Mouse (Mus musculus) intestine, postnatal 0 days (tissue): ENCODE results near the gene Fut1. TPM values are rescaled to one million over a fixed set of nuclear protein-coding genes. Genes with fewer than 3 reads are reported as not detected.
A peak's percentile ranks its signal among the peaks of the same experiment; 100 is the strongest.
"Not testable (repeated sequence)": the region's sequence is repeated elsewhere in the genome, so short reads cannot be mapped to it uniquely, and the experiment has no call there.

Experiments
- ATAC-seq: fragments of 200-750 bp; cut with Nextera tagmentation; 2 replicates; pipeline ENCODE4 v1.8.0; 2017; ENCODE audit warnings: mild to moderate bottlenecking, moderate TSS enrichment, moderate library complexity
- H3K27ac ChIP-seq: fragments of 300-500 bp; sonication (generic); 2 replicates; pipeline ENCODE4 v1.5.1; 2014; ENCODE audit warnings: mild to moderate bottlenecking, low read depth, low read length, moderate library complexity
- H3K27me3 ChIP-seq: fragments of 300-500 bp; sonication (generic); replicated peaks from 2 replicates; pipeline ENCODE4 v1.6.1; 2014; ENCODE audit warnings: low read length, mixed read lengths; ENCODE audit not compliant: control insufficient read depth, insufficient read depth
- H3K36me3 ChIP-seq: fragments of 300-500 bp; sonication (generic); 2 replicates; pipeline ENCODE4 v1.6.1; 2014; ENCODE audit warnings: mild to moderate bottlenecking, moderate library complexity; ENCODE audit not compliant: control insufficient read depth, insufficient read depth
- H3K4me1 ChIP-seq: fragments of 300-500 bp; sonication (generic); replicated peaks from 2 replicates; pipeline ENCODE4 v1.6.1; 2014; ENCODE audit warnings: antibody characterized with exemption, low read length, mixed read lengths; ENCODE audit not compliant: control insufficient read depth, insufficient read depth
- H3K4me2 ChIP-seq: fragments of 300-500 bp; sonication (generic); replicated peaks from 2 replicates; pipeline ENCODE4 v1.6.1; 2014; ENCODE audit warnings: low read depth, mild to moderate bottlenecking, moderate library complexity
- H3K4me3 ChIP-seq: fragments of 300-500 bp; sonication (generic); 2 replicates; pipeline ENCODE4 v1.5.1; 2014; ENCODE audit warnings: low read depth, low read length
- H3K9ac ChIP-seq: fragments of 300-500 bp; sonication (generic); 2 replicates; pipeline ENCODE4 v1.6.1; 2014; ENCODE audit warnings: mild to moderate bottlenecking, low read depth, low read length
- H3K9me3 ChIP-seq: fragments of 300-500 bp; sonication (generic); 2 replicates; pipeline ENCODE4 v1.6.1; 2016; ENCODE audit warnings: mixed run types; ENCODE audit not compliant: control insufficient read depth
- CTCF ChIP-seq: sonication (generic); IDR thresholded peaks from 2 replicates; pipeline ENCODE4 v1.5.1; 2016; ENCODE audit warnings: low read depth, mild to moderate bottlenecking, control low read depth, antibody characterized with exemption, moderate library complexity
- WGBS: fragments of 180-500 bp; shearing (Covaris S2); extraction: QIAGEN DNeasy Blood & Tissue Kit; methylation state at CpG from one replicate; pipeline ENCODE4 v1.1.7; 2014; 5-methylcytosine and 5-hydroxymethylcytosine counted together
- polyA plus RNA-seq: library from polyadenylated mRNA; unstranded; fragments of >200 nt; fragmentation: Nextera tagmentation; extraction: Ambion mirVana; gene quantifications from 2 replicates; pipeline ENCODE4 v1.2.1, GENCODE M21; 2015

Gene Fut1
- polyA plus RNA-seq, 1 experiment from 2014 or later: 0.23 TPM

DNA sequence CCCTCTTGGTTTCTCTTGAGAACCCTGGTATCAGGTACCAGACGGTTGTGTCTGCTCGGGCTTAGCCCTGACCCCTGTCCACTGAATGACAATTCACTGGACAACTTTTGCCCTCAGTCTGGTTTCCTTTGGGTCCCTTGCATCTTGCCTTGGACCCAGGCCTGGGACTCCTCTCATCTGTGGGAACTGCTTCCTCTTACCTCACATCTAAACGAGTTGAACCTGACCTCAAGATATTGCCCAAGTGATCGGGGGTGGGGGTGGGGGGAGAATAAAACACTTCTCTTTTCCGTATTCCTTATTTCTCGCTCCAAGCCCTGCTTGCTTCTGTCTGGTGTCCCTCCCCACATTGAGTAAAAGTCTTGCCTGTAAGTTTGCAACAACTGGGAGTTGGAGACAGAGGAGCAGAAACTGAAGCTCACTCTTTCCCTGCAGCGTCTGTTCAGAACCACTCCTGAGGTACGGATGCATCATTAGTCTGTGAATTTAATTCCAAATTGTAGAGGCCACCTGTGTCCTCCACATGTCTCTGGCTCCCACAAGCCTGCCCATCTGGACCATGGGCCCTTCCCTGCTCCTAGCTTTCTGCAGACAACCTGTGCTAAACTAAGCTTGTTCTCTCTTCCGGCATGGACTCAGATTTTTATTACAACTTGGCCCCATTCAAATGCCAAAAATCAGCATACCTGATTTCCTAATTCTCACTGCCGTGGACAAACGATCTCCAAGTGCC, 43.8 kb downstream of the Fut1 start:
- 82% methylated on average over 11 of the region's 11 CpGs for WGBS
- no peak for TF ChIP-seq CTCF
- no peak for ATAC-seq
- Histone ChIP-seq H3K4me3 (no peak overlapping the region), H3K27ac (no peak overlapping the region), H3K9me3 (peaks cover 7% of the 10 kb centered on the region; the same call in 1 of the 2 replicates), H3K4me2 (no peak overlapping the region), H3K4me1 (no peaks in the 10 kb centered on the region), H3K36me3 (no peaks in the 10 kb centered on the region), H3K9ac (no peak overlapping the region), H3K27me3 (peaks cover 33% of the 10 kb centered on the region)

DNA sequence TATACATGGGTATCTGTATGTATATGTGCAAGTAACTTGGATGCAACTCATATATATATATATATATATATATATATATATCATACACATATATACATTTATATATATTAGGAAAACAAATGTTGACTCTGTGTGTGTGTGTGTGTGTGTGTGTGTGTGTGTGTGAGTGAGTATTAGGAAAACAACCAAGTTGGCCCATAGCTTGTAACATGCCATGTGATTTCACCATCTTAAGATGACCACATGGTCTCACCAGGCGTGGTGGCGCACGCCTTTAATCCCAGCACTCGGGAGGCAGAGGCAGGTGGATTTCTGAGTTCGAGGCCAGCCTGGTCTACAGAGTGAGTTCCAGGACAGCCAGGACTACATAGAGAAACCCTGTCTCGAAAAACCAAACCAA, 44.6 kb downstream of the Fut1 start:
- ATAC-seq, H3K9me3 ChIP-seq, H3K9ac ChIP-seq, H3K4me1 ChIP-seq, H3K36me3 ChIP-seq, H3K27ac ChIP-seq, H3K4me2 ChIP-seq, H3K4me3 ChIP-seq: not testable (repeated sequence)
- H3K27me3 ChIP-seq: peaks cover 41% of the 10 kb centered on the region
- 92% methylated on average over 6 of the region's 6 CpGs for WGBS

DNA sequence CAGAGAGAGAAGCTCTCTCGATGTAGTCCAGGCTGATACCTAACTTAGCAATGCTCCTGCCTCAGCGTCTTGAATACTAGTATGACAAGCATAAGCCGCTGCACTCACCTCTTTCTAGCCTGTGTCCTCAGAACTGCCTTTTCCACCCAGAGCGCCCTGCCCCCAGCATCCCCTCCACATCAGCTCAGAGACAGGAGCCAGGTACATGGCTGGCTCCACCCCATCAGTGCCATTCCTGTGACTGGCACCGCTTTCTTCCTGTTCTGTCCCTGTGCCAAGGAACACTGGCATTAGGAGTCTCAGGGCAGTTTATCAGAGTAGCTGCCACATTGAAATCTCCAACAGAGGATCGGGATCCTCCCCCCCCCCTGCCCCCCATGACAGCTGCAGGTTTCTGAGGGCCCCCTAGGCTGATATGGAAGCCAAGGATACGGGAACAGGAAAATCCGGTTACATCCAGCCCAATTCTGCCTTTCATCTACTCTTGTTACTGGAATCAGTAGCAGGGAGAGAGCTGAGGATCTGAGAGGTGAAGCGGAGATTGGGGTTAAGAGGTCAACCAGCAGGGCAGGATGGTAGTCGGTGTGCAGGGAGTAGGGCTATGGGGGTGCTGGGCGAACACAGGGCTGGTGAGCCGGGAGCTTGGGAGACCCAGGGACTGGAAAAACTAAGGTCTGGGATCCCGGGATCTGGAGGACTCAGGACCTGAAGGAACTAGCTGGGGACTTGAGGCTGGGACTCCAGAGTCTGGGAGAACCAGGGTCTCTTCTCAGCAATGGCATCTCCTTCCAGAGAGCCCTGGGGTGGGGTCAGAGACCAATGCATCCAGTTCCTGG, 48.4 kb downstream of the Fut1 start:
- no peak for TF ChIP-seq CTCF
- H3K9me3 ChIP-seq: no peaks in the 10 kb centered on the region
- no peak overlapping the region for H3K27ac ChIP-seq
- WGBS: 36% methylated on average over 13 of the region's 13 CpGs
- H3K9ac ChIP-seq: no peak overlapping the region
- H3K4me3 ChIP-seq: peak overlapping the region; percentile 1; the same call in 1 of the 2 replicates
- H3K27me3 ChIP-seq: peaks cover 54% of the 10 kb centered on the region
- no peak for ATAC-seq
- peak overlapping the region; percentile 1; the same call in 1 of the 2 replicates for H3K4me2 ChIP-seq
- no peaks in the 10 kb centered on the region for H3K36me3 ChIP-seq
- H3K4me1 ChIP-seq: no peaks in the 10 kb centered on the region

DNA sequence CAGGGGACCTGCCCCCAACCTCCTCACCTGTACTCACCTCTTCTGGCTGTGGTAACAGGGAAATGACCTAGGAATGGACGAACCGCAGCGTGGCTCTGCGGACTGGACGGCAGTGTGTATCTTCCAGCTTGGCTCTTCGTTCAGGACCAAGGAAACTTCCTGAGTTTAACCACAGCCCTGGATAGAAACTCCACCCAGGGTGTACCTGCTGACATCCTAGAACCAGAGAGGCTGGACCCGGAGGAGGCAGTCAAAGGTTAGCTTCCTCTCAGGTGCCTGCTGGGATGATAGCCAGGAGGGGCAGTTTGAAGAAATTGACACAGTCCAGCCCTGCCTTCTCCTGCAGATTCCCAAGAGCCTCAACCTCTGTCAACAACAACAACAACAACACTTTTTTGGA, 49.1 kb downstream of the Fut1 start, which contains the start of gene Fut2:
TSS of gene Fut2 (minus strand) at position 234 of the 400 bp plus-strand sequence.
- H3K4me2 ChIP-seq: peak within 1 kb of the TSS; percentile 1; the same call in 1 of the 2 replicates
- no peak; the same call in 1 of the 2 replicates for ATAC-seq
- H3K36me3 ChIP-seq: no peaks in the 10 kb centered on the region
- no peak within 1 kb of the TSS for H3K27ac ChIP-seq
- H3K9ac ChIP-seq: no peak within 1 kb of the TSS
- TF ChIP-seq CTCF: no peak
- no peaks in the 10 kb centered on the region for H3K9me3 ChIP-seq
- H3K4me3 ChIP-seq: peak within 1 kb of the TSS; percentile 1; the same call in 1 of the 2 replicates
- 47% methylated on average over 7 of the region's 7 CpGs for WGBS
- H3K27me3 ChIP-seq: peaks cover 51% of the 10 kb centered on the region
- no peaks in the 10 kb centered on the region for H3K4me1 ChIP-seq

DNA sequence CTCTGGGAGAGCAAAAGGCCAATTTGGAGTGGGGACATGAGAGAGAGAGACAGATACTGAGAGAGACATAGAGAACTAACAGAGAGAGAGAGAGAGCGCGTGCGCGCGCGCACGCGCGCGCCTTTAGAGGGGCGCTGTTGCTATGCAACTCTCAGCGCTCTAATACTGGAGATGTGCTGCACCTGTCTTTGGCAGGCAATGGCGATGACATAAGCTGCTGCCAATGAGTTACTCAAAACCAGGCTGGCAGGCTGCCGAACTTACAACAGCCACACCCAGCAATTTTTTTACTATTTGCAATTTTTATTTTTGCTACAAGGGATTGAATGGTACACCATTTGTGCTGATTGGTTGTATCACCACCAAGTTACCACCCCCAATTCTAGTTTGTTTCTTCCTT, 50.7 kb downstream of the Fut1 start:
- H3K4me3 ChIP-seq: no peak overlapping the region
- no peak for ATAC-seq
- WGBS: 85% methylated on average over 14 of the region's 14 CpGs
- no peaks in the 10 kb centered on the region for H3K9me3 ChIP-seq
- no peaks in the 10 kb centered on the region for H3K36me3 ChIP-seq
- TF ChIP-seq CTCF: no peak
- H3K27me3 ChIP-seq: peaks cover 62% of the 10 kb centered on the region
- no peak overlapping the region for H3K9ac ChIP-seq
- H3K4me1 ChIP-seq: no peaks in the 10 kb centered on the region
- no peak overlapping the region for H3K27ac ChIP-seq
- H3K4me2 ChIP-seq: no peak overlapping the region

DNA sequence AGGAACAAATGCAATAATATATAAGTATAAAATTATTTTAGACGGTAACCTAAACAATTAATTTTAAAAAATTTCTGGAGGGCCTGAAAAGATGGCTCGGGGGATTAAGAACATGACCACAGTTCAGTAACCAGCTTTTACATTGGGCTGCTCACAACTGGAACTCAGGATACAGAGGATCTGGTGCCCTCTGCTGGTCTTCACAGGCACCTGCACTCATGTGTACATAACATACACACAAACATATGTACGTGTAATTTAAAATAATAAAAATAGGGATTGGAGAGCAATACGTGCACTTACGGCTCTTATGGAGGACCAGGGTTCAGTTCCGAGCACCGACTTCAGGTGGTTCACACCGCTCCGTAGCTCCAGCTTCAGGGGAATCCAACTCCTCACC, 51.8 kb downstream of the Fut1 start:
- H3K9me3 ChIP-seq: no peaks in the 10 kb centered on the region
- no peak overlapping the region for H3K27ac ChIP-seq
- WGBS: 96% methylated on average over 9 of the region's 9 CpGs
- TF ChIP-seq CTCF: peak; percentile 43
- H3K4me3 ChIP-seq: no peak overlapping the region
- no peak overlapping the region for H3K4me2 ChIP-seq
- no peaks in the 10 kb centered on the region for H3K4me1 ChIP-seq
- peaks cover 62% of the 10 kb centered on the region for H3K27me3 ChIP-seq
- no peak overlapping the region for H3K9ac ChIP-seq
- no peak for ATAC-seq
- no peaks in the 10 kb centered on the region for H3K36me3 ChIP-seq

Other genes with a start within 250 kb of the Fut1 start
- gene Lin7b, start 246.7 kb upstream of the Fut1 start, polyA plus RNA-seq: 3.4 TPM in 2 replicates
- gene Snrnp70, start 221.5 kb upstream of the Fut1 start, polyA plus RNA-seq: 81.3 and 85.5 TPM in 2 replicates
- gene Kcna7, start 211.6 kb upstream of the Fut1 start, polyA plus RNA-seq: 0.07 and 0.08 TPM in 2 replicates
- 2.0 TPM in 2 replicates for gene Ntf5, start 203.6 kb upstream of the Fut1 start, polyA plus RNA-seq
- gene Lhb, start 196.5 kb upstream of the Fut1 start, polyA plus RNA-seq: not detected in 2 replicates
- gene Gys1, start 182.4 kb upstream of the Fut1 start, polyA plus RNA-seq: 10.4 and 10.6 TPM in 2 replicates
- gene Ruvbl2, start 179.2 kb upstream of the Fut1 start, polyA plus RNA-seq: 35.6 and 38.6 TPM in 2 replicates
- gene Ftl1, start 157.4 kb upstream of the Fut1 start, polyA plus RNA-seq: 13,232 and 14,059 TPM in 2 replicates
- 173 and 180 TPM in 2 replicates for gene Bax, start 150.4 kb upstream of the Fut1 start, polyA plus RNA-seq
- gene Tulp2, start 135.4 kb upstream of the Fut1 start, polyA plus RNA-seq: 0.65 and 0.78 TPM in 2 replicates
- not detected in 2 replicates for gene Gm45808, start 130.5 kb upstream of the Fut1 start, polyA plus RNA-seq
- 1.1 and 1.2 TPM in 2 replicates for gene Dhdh, start 128.5 kb upstream of the Fut1 start, polyA plus RNA-seq
- gene Nucb1, start 106.9 kb upstream of the Fut1 start, polyA plus RNA-seq: 199 and 218 TPM in 2 replicates
- 7.4 and 9.0 TPM in 2 replicates for gene Ppp1r15a, start 91.0 kb upstream of the Fut1 start, polyA plus RNA-seq
- 0.80 and 1.6 TPM in 2 replicates for gene Plekha4, start 91.0 kb upstream of the Fut1 start, polyA plus RNA-seq
- 0.73 and 1.2 TPM in 2 replicates for gene Hsd17b14, start 62.4 kb upstream of the Fut1 start, polyA plus RNA-seq
- gene Bcat2, start 47.1 kb upstream of the Fut1 start, polyA plus RNA-seq: 17.7 and 18.6 TPM in 2 replicates
- not detected in 2 replicates for gene Fgf21, start 1.8 kb upstream of the Fut1 start, polyA plus RNA-seq
- 0.08 TPM in 2 replicates for gene Izumo1, start 4.5 kb downstream of the Fut1 start, polyA plus RNA-seq
- 5.7 and 6.1 TPM in 2 replicates for gene Rasip1, start 10.2 kb downstream of the Fut1 start, polyA plus RNA-seq
- gene Mamstr, start 22.7 kb downstream of the Fut1 start, polyA plus RNA-seq: 2.8 and 3.7 TPM in 2 replicates
- gene Fut2, start 49.1 kb downstream of the Fut1 start, polyA plus RNA-seq: 2.9 and 3.6 TPM in 2 replicates
- gene Ntn5, start 66.7 kb downstream of the Fut1 start, polyA plus RNA-seq: 0.10 and 0.20 TPM in 2 replicates
- 0.08 and 0.25 TPM in 2 replicates for gene Sec1, start 77.1 kb downstream of the Fut1 start, polyA plus RNA-seq
- gene Car11, start 82.6 kb downstream of the Fut1 start, polyA plus RNA-seq: 2.1 and 2.7 TPM in 2 replicates
- 6.9 and 8.6 TPM in 2 replicates for gene Dbp, start 87.8 kb downstream of the Fut1 start, polyA plus RNA-seq
- 708 and 740 TPM in 2 replicates for gene Rpl18, start 98.2 kb downstream of the Fut1 start, polyA plus RNA-seq
- 55.1 and 55.9 TPM in 2 replicates for gene Sphk2, start 100.7 kb downstream of the Fut1 start, polyA plus RNA-seq
- gene Fam83e, start 103.9 kb downstream of the Fut1 start, polyA plus RNA-seq: 16.6 and 16.7 TPM in 2 replicates
- gene Spaca4, start 108.5 kb downstream of the Fut1 start, polyA plus RNA-seq: 0.17 and 0.22 TPM in 2 replicates
- gene Lmtk3, start 166.4 kb downstream of the Fut1 start, polyA plus RNA-seq: 0.08 and 0.29 TPM in 2 replicates
- gene Sult2b1, start 167.4 kb downstream of the Fut1 start, polyA plus RNA-seq: 36.7 and 37.1 TPM in 2 replicates
- 61.9 and 66.4 TPM in 2 replicates for gene Cyth2, start 197.3 kb downstream of the Fut1 start, polyA plus RNA-seq
- 0.10 and 0.27 TPM in 2 replicates for gene Kcnj14, start 207.5 kb downstream of the Fut1 start, polyA plus RNA-seq
- 16.4 and 16.6 TPM in 2 replicates for gene Grwd1, start 213.7 kb downstream of the Fut1 start, polyA plus RNA-seq